Mouse (Mus musculus): ENCODE results near the gene Fgd2. TPM values are rescaled to one million over a fixed set of nuclear protein-coding genes. Genes with fewer than 3 reads are reported as not detected.

Fgd2 gene
- polyA plus RNA-seq, 1 experiment from 2014 or later = 11.3 TPM

- no peak for ATAC-seq (ENCODE audit: insufficient read depth, low FRiP score, low read depth)
- no peak overlapping the region for H3K27ac ChIP-seq
- H3K4me2 ChIP-seq = no peak overlapping the region
Observed at GRCm38 (mm10) chr17:29395381-29395780, 34.7 kb downstream of the Fgd2 start.

GRCm38 (mm10) chr17:29396056-29396799 is 35.5 kb downstream of the Fgd2 start:
- H3K36me3 ChIP-seq = no peaks in the 10 kb centered on the region
- H3K4me2 ChIP-seq = no peak overlapping the region
- no peaks in the 10 kb centered on the region for H3K27me3 ChIP-seq (replicated peaks)
- H3K4me3 ChIP-seq (replicated peaks) = no peak overlapping the region
- H3K27ac ChIP-seq = no peak overlapping the region
- no peak for ATAC-seq (ENCODE audit: insufficient read depth, low FRiP score, low read depth)
- H3K9me3 ChIP-seq = no peaks in the 10 kb centered on the region
- no peak overlapping the region for H3K9ac ChIP-seq
- H3K4me1 ChIP-seq = peaks cover 24% of the 10 kb centered on the region
- WGBS = 54% methylated on average over 6 of the region's 6 CpGs

More at GRCm38 (mm10) chr17:29395381-29395780, 34.7 kb downstream of the Fgd2 start:
- Histone ChIP-seq H3K4me1 (peaks cover 24% of the 10 kb centered on the region), H3K9ac (no peak overlapping the region), H3K4me3 (replicated peaks) (no peak overlapping the region), H3K36me3 (no peaks in the 10 kb centered on the region), H3K27me3 (replicated peaks) (no peaks in the 10 kb centered on the region), H3K9me3 (no peaks in the 10 kb centered on the region)
- 58% methylated on average over 7 of the region's 7 CpGs for WGBS

GRCm38 (mm10) chr17:29396821-29397242 is 36.1 kb downstream of the Fgd2 start:
- H3K27ac ChIP-seq = no peak overlapping the region

GRCm38 (mm10) chr17:29397480-29398433 is 37.0 kb downstream of the Fgd2 start:
- no peaks in the 10 kb centered on the region for H3K27me3 ChIP-seq (replicated peaks)
- no peaks in the 10 kb centered on the region for H3K36me3 ChIP-seq
- peak overlapping the region; percentile 76 for H3K27ac ChIP-seq
- H3K9ac ChIP-seq = peak overlapping the region; percentile 26; the same call in 1 of the 2 replicates
- no peaks in the 10 kb centered on the region for H3K9me3 ChIP-seq
- H3K4me1 ChIP-seq = peaks cover 24% of the 10 kb centered on the region
- ATAC-seq (ENCODE audit: insufficient read depth, low FRiP score, low read depth) = peak; percentile 76
- WGBS = 2% methylated on average over 27 of the region's 27 CpGs
- H3K4me2 ChIP-seq = peak overlapping the region; percentile 69
- peak overlapping the region; percentile 32 for H3K4me3 ChIP-seq (replicated peaks)

More at GRCm38 (mm10) chr17:29396821-29397242, 36.1 kb downstream of the Fgd2 start:
- H3K4me2 ChIP-seq = no peak overlapping the region
- no peaks in the 10 kb centered on the region for H3K36me3 ChIP-seq
- peaks cover 24% of the 10 kb centered on the region for H3K4me1 ChIP-seq
- no peak overlapping the region for H3K4me3 ChIP-seq (replicated peaks)
- WGBS = 16% methylated on average over 6 of the region's 6 CpGs
- no peaks in the 10 kb centered on the region for H3K9me3 ChIP-seq
- no peak overlapping the region for H3K9ac ChIP-seq
- H3K27me3 ChIP-seq (replicated peaks) = no peaks in the 10 kb centered on the region
- ATAC-seq (ENCODE audit: insufficient read depth, low FRiP score, low read depth) = peak; percentile 61

GRCm38 (mm10) chr17:29398434-29399026 is 37.8 kb downstream of the Fgd2 start:
- H3K4me2 ChIP-seq = peak overlapping the region; percentile 69
- H3K9me3 ChIP-seq = no peaks in the 10 kb centered on the region
- H3K4me3 ChIP-seq (replicated peaks) = peak overlapping the region; percentile 32; the same call in 1 of the 2 replicates
- H3K27me3 ChIP-seq (replicated peaks) = no peaks in the 10 kb centered on the region
- H3K27ac ChIP-seq = peak overlapping the region; percentile 76
- no peak for ATAC-seq (ENCODE audit: insufficient read depth, low FRiP score, low read depth)
- H3K36me3 ChIP-seq = no peaks in the 10 kb centered on the region
- WGBS = 24% methylated on average over 17 of the region's 17 CpGs
- peaks cover 24% of the 10 kb centered on the region for H3K4me1 ChIP-seq
- peak overlapping the region; percentile 26; the same call in 1 of the 2 replicates for H3K9ac ChIP-seq

GRCm38 (mm10) chr17:29399241-29399910 is 38.7 kb downstream of the Fgd2 start:
- H3K27me3 ChIP-seq (replicated peaks) = no peaks in the 10 kb centered on the region
- ATAC-seq (ENCODE audit: insufficient read depth, low FRiP score, low read depth) = no peak
- H3K4me2 ChIP-seq = no peak overlapping the region
- no peak overlapping the region for H3K4me3 ChIP-seq (replicated peaks)
- H3K4me1 ChIP-seq = peaks cover 24% of the 10 kb centered on the region
- no peaks in the 10 kb centered on the region for H3K36me3 ChIP-seq
- H3K9me3 ChIP-seq = no peaks in the 10 kb centered on the region
- WGBS = 55% methylated on average over 14 of the region's 14 CpGs
- H3K27ac ChIP-seq = peak overlapping the region; percentile 76; the same call in 1 of the 2 replicates
- no peak overlapping the region for H3K9ac ChIP-seq

- no peak overlapping the region for H3K9ac ChIP-seq
- H3K4me2 ChIP-seq = no peak overlapping the region
- no peak overlapping the region for H3K4me3 ChIP-seq (replicated peaks)
- no peak for ATAC-seq (ENCODE audit: insufficient read depth, low FRiP score, low read depth)
- H3K4me1 ChIP-seq = peaks cover 24% of the 10 kb centered on the region
- WGBS = 65% methylated on average over 5 of the region's 5 CpGs
- H3K9me3 ChIP-seq = no peaks in the 10 kb centered on the region
- H3K27me3 ChIP-seq (replicated peaks) = no peaks in the 10 kb centered on the region
- H3K36me3 ChIP-seq = no peaks in the 10 kb centered on the region
- no peak overlapping the region; the same call in 1 of the 2 replicates for H3K27ac ChIP-seq
Observed at GRCm38 (mm10) chr17:29400044-29400443, 39.3 kb downstream of the Fgd2 start.

GRCm38 (mm10) chr17:29401741-29402268 is 41.1 kb downstream of the Fgd2 start:
- no peaks in the 10 kb centered on the region for H3K27me3 ChIP-seq (replicated peaks)
- no peak for ATAC-seq (ENCODE audit: insufficient read depth, low FRiP score, low read depth)
- H3K9ac ChIP-seq = no peak overlapping the region
- H3K4me2 ChIP-seq = no peak overlapping the region
- peak overlapping the region; percentile 48 for H3K27ac ChIP-seq
- no peaks in the 10 kb centered on the region for H3K9me3 ChIP-seq
- WGBS = 61% methylated on average over 15 of the region's 15 CpGs
- H3K4me3 ChIP-seq (replicated peaks) = no peak overlapping the region
- H3K36me3 ChIP-seq = no peaks in the 10 kb centered on the region
- H3K4me1 ChIP-seq = peaks cover 24% of the 10 kb centered on the region

GRCm38 (mm10) chr17:29403179-29403578 is 42.5 kb downstream of the Fgd2 start:
- Histone ChIP-seq H3K36me3 (no peaks in the 10 kb centered on the region), H3K4me2 (no peak overlapping the region), H3K4me3 (replicated peaks) (no peak overlapping the region), H3K27ac (no peak overlapping the region), H3K27me3 (replicated peaks) (no peaks in the 10 kb centered on the region), H3K4me1 (peaks cover 13% of the 10 kb centered on the region), H3K9me3 (no peaks in the 10 kb centered on the region), H3K9ac (no peak overlapping the region)
- ATAC-seq (ENCODE audit: insufficient read depth, low FRiP score, low read depth) = no peak
- WGBS = 53% methylated on average over 1 of the region's 1 CpGs

GRCm38 (mm10) chr17:29405501-29405900 is 44.8 kb downstream of the Fgd2 start:
- 50% methylated on average over 13 of the region's 13 CpGs for WGBS
- no peaks in the 10 kb centered on the region for H3K9me3 ChIP-seq
- H3K4me2 ChIP-seq = no peak overlapping the region
- ATAC-seq (ENCODE audit: insufficient read depth, low FRiP score, low read depth) = no peak
- H3K9ac ChIP-seq = no peak overlapping the region
- H3K27me3 ChIP-seq (replicated peaks) = no peaks in the 10 kb centered on the region
- no peak overlapping the region for H3K27ac ChIP-seq
- H3K4me1 ChIP-seq = no peaks in the 10 kb centered on the region
- H3K4me3 ChIP-seq (replicated peaks) = no peak overlapping the region
- H3K36me3 ChIP-seq = no peaks in the 10 kb centered on the region

- WGBS = 57% methylated on average over 6 of the region's 6 CpGs
- H3K4me3 ChIP-seq (replicated peaks) = no peak overlapping the region
- H3K36me3 ChIP-seq = no peaks in the 10 kb centered on the region
- H3K9ac ChIP-seq = no peak overlapping the region
- H3K27me3 ChIP-seq (replicated peaks) = no peaks in the 10 kb centered on the region
- no peak overlapping the region for H3K4me2 ChIP-seq
- H3K4me1 ChIP-seq = no peaks in the 10 kb centered on the region
- ATAC-seq (ENCODE audit: insufficient read depth, low FRiP score, low read depth) = no peak
- no peak overlapping the region for H3K27ac ChIP-seq
- no peaks in the 10 kb centered on the region for H3K9me3 ChIP-seq
Observed at GRCm38 (mm10) chr17:29406077-29406476, 45.4 kb downstream of the Fgd2 start.
